In the genomic region with DNA sequence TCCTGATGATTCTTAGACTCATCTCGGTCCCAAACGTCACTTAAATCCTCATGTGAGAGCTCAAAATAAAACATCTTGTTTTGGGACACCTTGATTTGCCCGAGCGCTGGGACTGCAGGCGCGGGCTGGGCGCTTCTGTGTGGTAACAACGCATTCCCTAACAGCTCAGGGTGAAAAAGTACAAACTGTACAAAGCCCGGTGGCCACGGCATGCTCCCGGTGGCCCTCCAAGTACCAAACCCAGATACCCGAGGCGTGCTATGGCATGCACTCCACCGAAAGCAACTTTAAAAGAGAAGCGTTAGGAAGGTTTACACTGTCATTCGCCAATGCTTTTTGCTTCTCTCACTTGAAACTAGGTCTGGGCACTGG, we compare ENCODE assay signal across 8 mouse cellular contexts. TPM values are rescaled to one million over a fixed set of nuclear protein-coding genes. Genes with fewer than 3 reads are reported as not detected.
DNase-seq lines count a peak whose midpoint lies in the region; ATAC-seq and TF ChIP-seq lines count a peak whose summit lies in the region.

No protein-coding gene starts in this region.

- no peak overlapping the region for H3K27ac ChIP-seq in forebrain, embryonic 16.5 days (ENCODE audit: low read length)
- no peak overlapping the region for H3K27ac ChIP-seq in liver, embryonic 13.5 days
- no peak overlapping the region for H3K27ac ChIP-seq in small intestine, adult 2 months (ENCODE audit: insufficient read depth, low read depth, low read length)

- no peak for DNase-seq in lung, adult 2 months
- no peak for DNase-seq in lung, postnatal 4 days
- DNase-seq in liver, embryonic 13.5 days: no peak
- DNase-seq in spleen, adult 18-20 months: no peak
- DNase-seq in cerebellum, adult 11 months: no peak

- H3K36me3 ChIP-seq in forebrain, embryonic 16.5 days (ENCODE audit: control insufficient read depth, insufficient read depth): no peaks in the 10 kb centered on the region
- no peaks in the 10 kb centered on the region for H3K36me3 ChIP-seq in liver, embryonic 13.5 days
- H3K36me3 ChIP-seq in small intestine, adult 2 months (ENCODE audit: control insufficient read depth, insufficient read depth, low read length): no peaks in the 10 kb centered on the region

- H3K9me3 ChIP-seq in forebrain, embryonic 16.5 days (ENCODE audit: control insufficient read depth, low read length): peaks cover 2% of the 10 kb centered on the region; the same call in 1 of the 2 replicates
- H3K9me3 ChIP-seq in liver, embryonic 13.5 days (replicated peaks): no peaks in the 10 kb centered on the region

- H3K4me2 ChIP-seq in forebrain, embryonic 16.5 days (ENCODE audit: low read length): peak overlapping the region; percentile 75
- peak overlapping the region; percentile 57 for H3K4me2 ChIP-seq in liver, embryonic 13.5 days

- no peak for TF ChIP-seq POLR2A in lung, adult 2 months (IDR thresholded peaks at IDR 0.05; ENCODE audit: borderline replicate concordance, extremely low read depth, low read depth, low read length)
- no peak for TF ChIP-seq POLR2A in small intestine, adult 2 months (IDR thresholded peaks at IDR 0.05; ENCODE audit: low read depth, low read length)

- peak; percentile 6; the same call in 1 of the 2 replicates for ATAC-seq in forebrain, embryonic 16.5 days
- ATAC-seq in liver, embryonic 13.5 days (ENCODE audit: low read depth): no peak
- ATAC-seq in activated CD4-positive, CD25-positive, alpha-beta regulatory T cell, adult 4 months: no peak

- H3K4me3 ChIP-seq in lung, adult 2 months (replicated peaks; ENCODE audit: extremely low read depth, low read depth, low read length): peak overlapping the region; percentile 52
- H3K4me3 ChIP-seq in forebrain, embryonic 16.5 days (replicated peaks; ENCODE audit: low read length): peak overlapping the region; percentile 50
- H3K4me3 ChIP-seq in liver, embryonic 13.5 days (replicated peaks): peak overlapping the region; percentile 47
- H3K4me3 ChIP-seq in small intestine, adult 2 months (ENCODE audit: low read depth, low read length): peak overlapping the region; percentile 54

- peaks cover 52% of the 10 kb centered on the region for H3K27me3 ChIP-seq in forebrain, embryonic 16.5 days (replicated peaks; ENCODE audit: control insufficient read depth, insufficient read depth, low read length)
- peaks cover 71% of the 10 kb centered on the region for H3K27me3 ChIP-seq in liver, embryonic 13.5 days
- H3K27me3 ChIP-seq in small intestine, adult 2 months (ENCODE audit: control insufficient read depth, insufficient read depth, low read length): peaks cover 24% of the 10 kb centered on the region

- peaks cover 5% of the 10 kb centered on the region; the same call in 1 of the 2 replicates for H3K4me1 ChIP-seq in lung, adult 2 months (ENCODE audit: control insufficient read depth, insufficient read depth, low read length)
- peaks cover 20% of the 10 kb centered on the region for H3K4me1 ChIP-seq in forebrain, embryonic 16.5 days (replicated peaks; ENCODE audit: control insufficient read depth, insufficient read depth, low read length)
- peaks cover 6% of the 10 kb centered on the region; the same call in 1 of the 2 replicates for H3K4me1 ChIP-seq in liver, embryonic 13.5 days (replicated peaks)
- H3K4me1 ChIP-seq in small intestine, adult 2 months (ENCODE audit: control insufficient read depth, insufficient read depth, insufficient read length, low read length): no peaks in the 10 kb centered on the region

- WGBS in lung, adult 2 months: 7% methylated on average over 16 of the region's 16 CpGs
- WGBS in forebrain, embryonic 16.5 days: 12% methylated on average over 16 of the region's 16 CpGs
- 10% methylated on average over 16 of the region's 16 CpGs for WGBS in liver, embryonic 13.5 days (ENCODE audit: insufficient replicate concordance)
- WGBS in small intestine, adult 2 months: 8% methylated on average over 16 of the region's 16 CpGs

- H3K9ac ChIP-seq in forebrain, embryonic 16.5 days (replicated peaks; ENCODE audit: low read depth, low read length): peak overlapping the region; percentile 53; the same call in 1 of the 2 replicates
- no peak overlapping the region for H3K9ac ChIP-seq in liver, embryonic 13.5 days

- TF ChIP-seq CTCF in lung, adult 2 months (IDR thresholded peaks at IDR 0.05; ENCODE audit: insufficient read depth, low read length): no peak
- TF ChIP-seq CTCF in small intestine, adult 2 months (IDR thresholded peaks at IDR 0.05; ENCODE audit: extremely low read depth, insufficient read length, insufficient replicate concordance, low read depth, low read length): no peak

RNA-seq across cellular contexts. Expression of a gene that starts 0.5 kb away (rescaled TPM):
- polyA plus RNA-seq in lung, adult 2 months (2012; rRNA removed): 64.7 and 65.2 TPM in 2 replicates
- polyA plus RNA-seq in forebrain, embryonic 16.5 days (2015; fragmentation: Nextera tagmentation; extraction: Ambion mirVana): 20.4 and 27.9 TPM in 2 replicates
- 0.97 and 1.2 TPM in 2 replicates for polyA plus RNA-seq in liver, embryonic 13.5 days (2015; fragmentation: Nextera tagmentation; extraction: Ambion mirVana)
- polyA plus RNA-seq in small intestine, adult 2 months (2012; rRNA removed): 30.2 and 35.8 TPM in 2 replicates
- polyA plus RNA-seq in activated CD4-positive, CD25-positive, alpha-beta regulatory T cell, adult 4 months (2017; shearing (Covaris generic)): under 1 TPM in 1 of 2 experiments, not detected in 1; 0.21 TPM
